Mouse (Mus musculus) adrenal gland, postnatal 14 days (tissue): ENCODE measurements around the gene 1810062G17Rik. TPM values are rescaled to one million over a fixed set of nuclear protein-coding genes. Genes with fewer than 3 reads are reported as not detected.

Experiments
- DNase-seq: peaks from one replicate; pipeline ENCODE4 v3.0.0; 2021; ENCODE audit warnings: mixed read lengths
- microRNA-seq, 2 experiments: library from miRNA; unstranded; fragments of <30 nt; microRNA quantifications; one replicate each; pipeline ENCODE4 v1.2.0; 2021
- total RNA-seq: library from RNA; stranded (reverse); gene quantifications from 2 replicates; pipeline ENCODE4 v1.2.3, GENCODE M21; 2021

The 1810062G17Rik gene
- total RNA-seq, 1 experiment from 2014 or later = 0.78 TPM

- no peak for DNase-seq
These were observed 30.3 kb downstream of the 1810062G17Rik start for GRCm38 (mm10) chr3:36505809-36506735.

GRCm38 (mm10) chr3:36511491-36511890 lies 35.8 kb downstream of the 1810062G17Rik start:
- DNase-seq = no peak

GRCm38 (mm10) chr3:36516196-36516595 lies 40.5 kb downstream of the 1810062G17Rik start:
- DNase-seq = no peak

- peak; percentile 48 for DNase-seq
These were observed 45.6 kb downstream of the 1810062G17Rik start, which contains the start of gene Gm11549 for GRCm38 (mm10) chr3:36521073-36522060. Gene Gm11549 (minus strand): TSS chr3:36521813.

GRCm38 (mm10) chr3:36522137-36522536 lies 46.4 kb downstream of the 1810062G17Rik start:
- DNase-seq = no peak

GRCm38 (mm10) chr3:36524466-36524865 lies 48.7 kb downstream of the 1810062G17Rik start:
- DNase-seq = no peak

- no peak for DNase-seq
These were observed 54.6 kb downstream of the 1810062G17Rik start for GRCm38 (mm10) chr3:36530345-36530744.

- DNase-seq = no peak
These were observed 55.0 kb downstream of the 1810062G17Rik start for GRCm38 (mm10) chr3:36530781-36531180.

- DNase-seq = no peak
These were observed 55.5 kb downstream of the 1810062G17Rik start for GRCm38 (mm10) chr3:36531242-36531641.

Small RNA genes lying within 50 kb of the gene (microRNA-seq; reads per million reads assigned to microRNA genes)
- gene Mir7009 = 0 to 0.76 reads per million in 2 experiments

Other genes with a start within 250 kb of the 1810062G17Rik start
- gene Anxa5, start within 50 bp of the 1810062G17Rik start, total RNA-seq = 409 and 424 TPM in 2 replicates
- 0.23 TPM in 1 of 2 replicates, not detected in the other for gene Gm11549, start 45.9 kb downstream of the 1810062G17Rik start, total RNA-seq
- 30.2 and 32.9 TPM in 2 replicates for gene Exosc9, start 76.7 kb downstream of the 1810062G17Rik start, total RNA-seq
- 28.7 and 30.6 TPM in 2 replicates for gene Ccna2, start 96.2 kb downstream of the 1810062G17Rik start, total RNA-seq
- gene Bbs7, start 137.5 kb downstream of the 1810062G17Rik start, total RNA-seq = 9.0 and 11.8 TPM in 2 replicates
- 2.4 and 2.6 TPM in 2 replicates for gene Trpc3, start 214.2 kb downstream of the 1810062G17Rik start, total RNA-seq